Mouse (Mus musculus) spleen, adult 2 months (tissue): ENCODE results near the gene Lrrtm3. TPM values are rescaled to one million over a fixed set of nuclear protein-coding genes. Genes with fewer than 3 reads are reported as not detected.

ENCODE experiments used
- DNase-seq, 2 experiments: peaks; one replicate each; pipeline versions ENCODE4 v3.0.0 to v3.0.0-alpha.2; 2012 to 2021; ENCODE audit warnings: low spot score in 2 of 2, low read depth in 1 of 2
- H3K27ac ChIP-seq: fragments of 200-500 bp; 2 replicates; pipeline ENCODE4 v1.5.1; 2012; ENCODE audit warnings: low read length, inconsistent platforms; ENCODE audit not compliant: insufficient read depth
- H3K27me3 ChIP-seq: fragments of 200-500 bp; 2 replicates; pipeline ENCODE4 v1.6.1; 2012; ENCODE audit warnings: mild to moderate bottlenecking, moderate library complexity, low read length, inconsistent platforms; ENCODE audit not compliant: control insufficient read depth, insufficient read depth
- H3K36me3 ChIP-seq: fragments of 200-500 bp; 2 replicates; pipeline ENCODE4 v1.6.1; 2012; ENCODE audit warnings: mild to moderate bottlenecking, low read length, inconsistent platforms; ENCODE audit not compliant: control insufficient read depth, insufficient read depth
- H3K4me1 ChIP-seq: fragments of 200-500 bp; 2 replicates; pipeline ENCODE4 v1.6.1; 2011; ENCODE audit warnings: inconsistent platforms; ENCODE audit not compliant: control insufficient read depth, insufficient read depth, insufficient read length
- H3K4me3 ChIP-seq: fragments of 200-500 bp; 2 replicates; pipeline ENCODE4 v1.5.1; 2011; ENCODE audit warnings: mild to moderate bottlenecking, inconsistent platforms; ENCODE audit not compliant: insufficient read depth, insufficient read length; ENCODE audit errors: extremely low read depth
- CTCF ChIP-seq: fragments of 200-500 bp; IDR thresholded peaks from 2 replicates; pipeline ENCODE4 v1.5.1; 2011; ENCODE audit warnings: mild to moderate bottlenecking, inconsistent platforms; ENCODE audit not compliant: insufficient read depth, insufficient read length, insufficient replicate concordance; ENCODE audit errors: extremely low read depth
- POLR2A ChIP-seq: fragments of 200-500 bp; IDR thresholded peaks from 2 replicates; pipeline ENCODE4 v1.6.1; 2011; ENCODE audit warnings: low read depth, low read length, inconsistent platforms
- WGBS: fragments of 180-500 bp; shearing (Covaris S2); methylation state at CpG from one replicate; pipeline ENCODE4 v1.1.7; 2018; 5-methylcytosine and 5-hydroxymethylcytosine counted together
- polyA plus RNA-seq: library from polyadenylated mRNA; depleted of rRNA; stranded (reverse); fragments of >200 nt; gene quantifications from 2 replicates; pipeline ENCODE4 v1.2.3, GENCODE M21; 2012

Lrrtm3 gene
- polyA plus RNA-seq, 1 experiment = not detected

- no peak overlapping the region for H3K4me3 ChIP-seq
- no peaks in the 10 kb centered on the region for H3K4me1 ChIP-seq
- no peak for DNase-seq
- no peak for TF ChIP-seq CTCF
- TF ChIP-seq POLR2A = no peak
- 76% methylated on average over 9 of the region's 9 CpGs for WGBS
- H3K27ac ChIP-seq = no peak overlapping the region
- no peaks in the 10 kb centered on the region for H3K36me3 ChIP-seq
- H3K27me3 ChIP-seq = no peaks in the 10 kb centered on the region
Observed at GRCm38 (mm10) chr10:64001996-64002395, 88.1 kb downstream of the Lrrtm3 start.

- Histone ChIP-seq H3K4me1 (no peaks in the 10 kb centered on the region), H3K36me3 (no peaks in the 10 kb centered on the region), H3K4me3 (no peak overlapping the region), H3K27me3 (no peaks in the 10 kb centered on the region), H3K27ac (no peak overlapping the region)
- 77% methylated on average over 6 of the region's 6 CpGs for WGBS
- DNase-seq = no peak
- TF ChIP-seq POLR2A (no peak), CTCF (no peak)
Observed at GRCm38 (mm10) chr10:64001531-64001930, 88.5 kb downstream of the Lrrtm3 start.

GRCm38 (mm10) chr10:63994251-63994650, 95.8 kb downstream of the Lrrtm3 start:
- Histone ChIP-seq H3K4me1 (no peaks in the 10 kb centered on the region), H3K36me3 (no peaks in the 10 kb centered on the region), H3K27me3 (no peaks in the 10 kb centered on the region), H3K27ac (no peak overlapping the region), H3K4me3 (no peak overlapping the region)
- no peak for TF ChIP-seq POLR2A
- no peak for TF ChIP-seq CTCF
- DNase-seq = no peak
- WGBS = 79% methylated on average over 5 of the region's 5 CpGs

GRCm38 (mm10) chr10:63985576-63985975, 104.5 kb downstream of the Lrrtm3 start:
- Histone ChIP-seq H3K36me3 (no peaks in the 10 kb centered on the region), H3K4me3 (no peak overlapping the region), H3K27me3 (no peaks in the 10 kb centered on the region), H3K27ac (no peak overlapping the region), H3K4me1 (no peaks in the 10 kb centered on the region)
- no peak for TF ChIP-seq CTCF
- TF ChIP-seq POLR2A = no peak
- DNase-seq = no peak
- 69% methylated on average over 4 of the region's 4 CpGs for WGBS

GRCm38 (mm10) chr10:63979410-63979809, 110.7 kb downstream of the Lrrtm3 start:
- no peaks in the 10 kb centered on the region for H3K4me1 ChIP-seq
- H3K4me3 ChIP-seq = no peak overlapping the region
- no peak overlapping the region for H3K27ac ChIP-seq
- TF ChIP-seq POLR2A = no peak
- no peak for DNase-seq
- WGBS = 94% methylated on average over 2 of the region's 2 CpGs
- no peaks in the 10 kb centered on the region for H3K27me3 ChIP-seq
- H3K36me3 ChIP-seq = no peaks in the 10 kb centered on the region

GRCm38 (mm10) chr10:63978969-63979368, 111.1 kb downstream of the Lrrtm3 start:
- H3K4me3 ChIP-seq = no peak overlapping the region
- H3K36me3 ChIP-seq = no peaks in the 10 kb centered on the region
- 86% methylated on average over 5 of the region's 5 CpGs for WGBS
- H3K27ac ChIP-seq = no peak overlapping the region
- DNase-seq = no peak
- H3K4me1 ChIP-seq = no peaks in the 10 kb centered on the region
- no peak for TF ChIP-seq CTCF
- no peak for TF ChIP-seq POLR2A
- H3K27me3 ChIP-seq = no peaks in the 10 kb centered on the region

- TF ChIP-seq POLR2A (no peak), CTCF (no peak)
- no peaks in the 10 kb centered on the region for H3K27me3 ChIP-seq
- 54% methylated on average over 3 of the region's 3 CpGs for WGBS
- H3K36me3 ChIP-seq = no peaks in the 10 kb centered on the region
- no peaks in the 10 kb centered on the region for H3K4me1 ChIP-seq
- no peak for DNase-seq
- H3K4me3 ChIP-seq = no peak overlapping the region
- no peak overlapping the region for H3K27ac ChIP-seq
Observed at GRCm38 (mm10) chr10:63978535-63978934, 111.5 kb downstream of the Lrrtm3 start.
